Mouse (Mus musculus) ZHBTc4 (cell line): ENCODE results near the gene Plcb4.
"Not testable (repeated sequence)": the region's sequence is repeated elsewhere in the genome, so short reads cannot be mapped to it uniquely, and the experiment has no call there.

Experiments used
- DNase-seq: peaks from one replicate; pipeline ENCODE4 v3.0.0-alpha.2; 2011; ENCODE audit warnings: low read depth, low spot score

The Plcb4 gene

DNA sequence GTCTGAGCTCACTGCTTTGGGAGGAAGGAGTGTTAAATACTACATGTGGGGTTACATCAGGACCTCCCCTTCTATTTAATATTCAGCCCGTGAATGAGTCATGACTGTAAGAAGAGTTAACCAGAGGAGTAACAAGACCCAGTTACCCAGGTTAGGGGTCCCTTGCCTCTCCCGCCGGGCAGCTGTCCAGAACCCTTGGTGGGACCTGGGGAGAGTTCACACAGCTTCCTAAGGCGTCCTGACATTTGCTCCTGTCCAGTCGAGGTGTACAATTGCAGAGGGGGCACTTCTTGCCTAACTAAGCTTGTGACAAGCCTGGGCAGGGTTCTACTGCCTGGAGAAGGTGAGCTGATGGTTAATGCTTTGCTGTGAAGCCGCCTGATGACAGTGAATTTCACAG lies 54.1 kb downstream of the Plcb4 start:
- DNase-seq, result no peak

GRCm38 (mm10) chr2:135716180-135716579 lies 57.4 kb downstream of the Plcb4 start:
- no peak for DNase-seq

DNA sequence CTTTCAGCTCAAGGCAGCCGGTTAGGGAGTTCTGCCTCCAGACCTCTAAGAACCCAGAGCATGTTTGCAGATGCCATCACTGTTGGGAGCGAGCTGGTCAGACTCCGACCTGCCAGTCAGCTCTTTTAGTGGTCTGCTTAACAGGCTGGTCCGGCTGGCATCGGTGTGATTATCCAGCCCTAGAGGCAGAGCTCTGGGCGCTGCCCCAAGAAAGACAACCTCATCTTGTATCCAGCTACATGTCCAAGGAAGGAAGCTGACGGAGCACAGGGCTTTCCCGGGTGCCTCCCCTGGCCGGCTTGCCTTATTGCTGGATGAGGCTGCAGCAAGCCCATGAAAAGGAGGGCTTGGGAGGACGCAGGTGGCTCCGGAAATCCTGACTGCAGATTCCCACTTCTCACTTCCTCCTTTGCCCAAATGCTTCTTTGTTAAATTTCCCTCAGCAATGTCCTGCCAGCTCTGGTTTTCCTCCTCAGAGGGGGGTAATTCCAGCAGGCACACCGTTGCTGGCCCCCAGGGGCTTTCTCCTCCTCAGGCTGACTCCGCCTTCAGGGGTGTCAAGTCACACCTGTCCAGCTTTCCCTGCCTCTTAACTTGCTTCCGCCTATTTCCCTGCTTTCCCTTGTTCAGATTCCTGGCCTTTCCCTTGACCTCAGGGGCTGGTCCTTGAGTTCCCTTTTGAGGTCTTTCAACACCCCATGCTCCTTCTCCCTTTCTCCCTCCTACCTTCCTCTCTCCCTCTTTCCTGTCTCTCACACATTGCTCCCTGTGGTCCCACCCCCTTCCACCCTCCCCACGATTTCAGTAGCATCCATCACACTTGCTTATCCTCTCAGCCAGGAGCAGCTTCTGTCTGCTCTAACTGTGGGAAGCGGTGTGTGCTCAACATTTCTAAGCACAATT lies 58.7 kb downstream of the Plcb4 start:
- DNase-seq, result peak; percentile 61

DNA sequence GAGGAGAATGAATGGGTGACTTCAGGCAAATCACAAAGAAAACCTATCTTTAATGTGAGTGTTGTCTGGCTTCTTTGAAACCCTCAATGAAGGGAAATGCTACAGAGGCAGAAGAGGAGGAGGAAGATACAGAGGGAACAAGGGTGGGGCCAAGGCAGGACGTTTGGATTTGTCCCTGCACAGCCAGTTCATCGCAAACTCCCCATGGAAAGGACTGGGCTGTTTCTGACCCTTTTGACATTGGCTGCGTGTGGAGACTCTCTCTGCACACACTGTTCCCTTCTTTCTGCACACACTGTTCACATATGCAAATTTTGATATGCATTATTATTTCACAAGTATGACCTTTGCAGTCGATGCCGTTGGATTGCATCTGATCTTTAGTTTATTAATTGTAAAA lies 63.3 kb downstream of the Plcb4 start:
- no peak for DNase-seq

DNA sequence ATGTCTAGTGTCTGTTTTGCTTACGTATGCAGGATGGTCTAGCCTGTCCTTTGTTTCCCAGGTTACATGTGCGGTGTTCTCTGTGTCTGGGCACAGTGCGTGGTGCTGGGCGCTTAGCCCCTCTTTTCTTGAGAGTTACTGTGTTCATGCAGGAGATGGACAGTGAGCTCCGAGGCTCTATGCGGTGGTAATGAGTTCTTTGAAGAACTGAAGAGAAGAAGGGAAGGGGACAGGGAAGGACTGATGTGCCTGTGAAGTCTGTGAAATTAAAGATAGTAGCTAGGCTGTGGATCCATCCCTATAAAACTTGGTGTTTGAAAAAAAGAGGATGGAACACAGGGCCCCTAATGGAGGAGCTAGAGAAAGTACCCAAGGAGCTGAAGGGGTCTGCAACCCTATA lies 64.6 kb downstream of the Plcb4 start:
- no peak for DNase-seq

- no peak for DNase-seq
Measured at GRCm38 (mm10) chr2:135724489-135724888, 65.7 kb downstream of the Plcb4 start.

GRCm38 (mm10) chr2:135725362-135725761 lies 66.6 kb downstream of the Plcb4 start:
- no peak for DNase-seq

DNA sequence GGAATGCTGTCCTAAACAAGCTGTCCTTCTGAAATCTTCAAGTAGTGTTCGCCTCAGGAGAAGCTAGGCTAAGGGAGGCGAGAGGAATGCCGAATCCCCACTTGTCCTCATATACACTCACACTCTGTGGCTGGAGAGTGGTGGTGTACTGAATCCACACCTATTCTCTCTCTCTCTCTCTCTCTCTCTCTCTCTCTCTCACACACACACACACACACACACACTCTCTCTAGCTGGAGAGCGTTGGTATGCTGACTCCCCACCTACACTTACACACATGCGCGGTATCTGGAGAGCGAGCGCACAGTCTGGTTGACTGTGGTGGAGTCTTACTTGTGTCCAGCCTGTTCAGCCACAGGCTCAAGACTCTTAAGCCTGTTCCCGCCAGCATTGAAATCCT lies 68.3 kb downstream of the Plcb4 start:
- DNase-seq, result no peak

- no peak for DNase-seq
Measured at GRCm38 (mm10) chr2:135727925-135728324, 69.1 kb downstream of the Plcb4 start.

DNA sequence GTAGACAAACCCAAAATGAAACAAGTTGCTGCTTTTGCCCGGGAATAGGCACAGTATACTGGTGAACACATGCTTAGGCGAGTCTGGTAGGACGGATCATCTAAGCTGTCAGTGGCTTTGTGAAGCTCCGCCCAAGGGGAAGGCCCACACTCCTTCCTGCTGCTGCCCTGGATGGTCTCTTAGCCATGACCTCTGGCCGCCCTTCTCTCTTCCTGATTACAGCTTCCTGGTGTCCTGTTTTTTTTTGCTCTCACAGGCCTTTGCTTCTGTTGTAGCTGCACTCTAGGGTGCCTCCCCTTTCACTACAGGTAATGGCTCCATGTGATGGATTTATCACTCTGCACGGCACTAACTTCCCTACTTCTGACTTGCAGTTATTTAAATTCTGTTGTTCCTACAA lies 72.8 kb downstream of the Plcb4 start:
- peak; percentile 79 for DNase-seq

- DNase-seq, result no peak
Measured at GRCm38 (mm10) chr2:135732651-135733050, 73.8 kb downstream of the Plcb4 start.

DNA sequence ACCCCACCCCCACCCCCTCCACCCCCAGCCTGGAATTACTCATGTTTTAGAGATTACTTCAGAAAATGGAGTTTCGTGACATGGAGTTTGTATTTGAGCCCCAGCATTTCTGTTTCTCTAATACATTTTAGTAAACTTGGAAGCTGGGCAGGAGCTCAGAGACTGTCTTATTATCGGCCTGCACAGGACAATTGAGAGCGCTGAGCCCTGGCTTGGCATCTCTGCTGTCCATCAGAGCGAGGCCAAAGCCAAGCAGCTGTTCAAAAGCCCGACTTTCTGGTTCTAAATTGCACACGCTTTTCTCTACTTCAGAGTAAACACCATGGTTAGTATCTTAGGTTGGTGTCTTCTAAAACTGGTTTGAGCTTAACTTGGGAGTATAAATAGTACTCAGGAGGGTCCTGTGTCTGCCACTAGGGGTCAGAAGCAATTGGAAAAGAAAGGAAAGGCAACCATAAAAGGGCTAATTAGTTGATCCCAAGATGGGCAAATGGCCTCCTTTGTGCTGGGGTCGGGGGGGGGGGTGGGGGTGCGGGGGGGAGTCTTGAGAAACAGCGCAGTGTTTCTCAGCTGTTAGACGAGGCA lies 75.2 kb downstream of the Plcb4 start:
- peak; percentile 48 for DNase-seq

DNA sequence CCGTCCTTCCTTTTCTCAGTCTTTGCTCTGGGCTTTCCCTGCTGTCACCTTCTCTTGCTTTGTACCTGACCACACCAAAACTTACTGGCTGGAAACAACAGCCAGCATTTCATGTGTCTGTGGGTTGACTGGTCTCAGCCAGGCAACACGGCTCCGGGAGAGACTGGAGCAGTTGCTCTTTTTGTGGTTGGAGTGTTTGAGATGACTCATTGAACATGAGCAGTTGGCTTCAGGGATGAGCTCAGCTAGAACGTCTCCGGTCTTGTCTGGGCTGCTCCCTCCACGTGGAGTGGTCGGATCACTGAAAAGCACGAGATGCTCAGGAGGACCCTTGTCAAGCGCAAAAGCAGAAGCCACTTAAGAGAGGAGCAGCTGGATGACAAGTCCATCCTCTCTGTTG lies 78.7 kb downstream of the Plcb4 start:
- DNase-seq, result no peak

DNA sequence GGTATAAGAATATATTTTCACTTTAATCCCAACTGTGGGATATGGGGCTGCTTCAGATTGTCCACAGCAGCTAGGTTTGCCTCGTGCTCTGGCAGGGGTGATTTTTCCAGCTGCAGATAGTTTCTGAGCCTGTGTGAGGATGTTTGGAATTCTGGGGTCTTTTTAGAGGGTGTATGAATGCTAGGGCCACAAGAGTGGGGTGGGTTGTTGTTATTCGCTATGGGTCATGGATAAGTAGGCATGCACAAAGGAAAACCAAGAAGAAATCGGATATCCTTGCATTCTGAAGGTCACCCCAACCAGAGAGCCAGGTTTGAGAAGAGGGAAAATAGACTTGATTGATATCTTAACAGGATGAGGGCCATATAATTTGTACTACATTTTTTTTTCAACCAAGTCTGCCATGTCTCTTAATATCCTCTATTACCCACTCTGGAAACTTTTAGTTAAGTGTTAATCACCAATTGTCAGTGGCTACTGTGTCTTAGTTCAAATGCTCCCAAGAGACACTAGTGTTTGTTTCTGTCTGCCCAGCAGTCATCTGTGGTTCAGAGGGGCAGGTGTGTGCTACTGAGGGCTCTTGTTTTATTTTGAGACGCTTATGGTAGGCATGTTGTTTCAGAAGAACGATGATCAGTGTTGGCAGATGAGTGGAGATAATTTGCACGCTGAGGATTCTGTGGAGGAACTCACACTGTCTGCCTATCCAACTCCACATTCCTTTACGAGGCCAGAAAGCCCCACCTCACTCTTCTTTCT lies 79.4 kb downstream of the Plcb4 start:
- not testable (repeated sequence) for DNase-seq

DNA sequence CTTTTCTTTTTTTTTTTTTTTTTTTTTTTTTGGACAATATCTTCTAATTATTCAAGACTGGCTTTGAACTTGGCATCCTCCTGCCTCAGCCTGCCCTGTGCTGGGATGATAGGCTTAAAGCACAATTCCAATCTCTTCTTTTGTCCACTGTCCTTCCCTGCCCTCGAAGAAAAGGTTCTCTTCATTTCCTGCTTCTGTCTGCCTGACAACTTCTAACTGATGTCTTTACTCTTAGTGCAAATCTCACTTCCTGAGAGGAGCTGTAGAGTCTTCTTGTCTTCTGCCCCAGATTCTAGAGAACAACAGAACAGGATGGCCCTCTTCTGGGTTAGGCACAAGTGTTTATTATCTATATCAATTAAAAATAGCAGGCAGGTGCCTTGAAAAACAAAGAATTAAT lies 80.1 kb downstream of the Plcb4 start:
- no peak for DNase-seq

- no peak for DNase-seq
Measured at GRCm38 (mm10) chr2:135742954-135743700, 84.3 kb downstream of the Plcb4 start.

DNA sequence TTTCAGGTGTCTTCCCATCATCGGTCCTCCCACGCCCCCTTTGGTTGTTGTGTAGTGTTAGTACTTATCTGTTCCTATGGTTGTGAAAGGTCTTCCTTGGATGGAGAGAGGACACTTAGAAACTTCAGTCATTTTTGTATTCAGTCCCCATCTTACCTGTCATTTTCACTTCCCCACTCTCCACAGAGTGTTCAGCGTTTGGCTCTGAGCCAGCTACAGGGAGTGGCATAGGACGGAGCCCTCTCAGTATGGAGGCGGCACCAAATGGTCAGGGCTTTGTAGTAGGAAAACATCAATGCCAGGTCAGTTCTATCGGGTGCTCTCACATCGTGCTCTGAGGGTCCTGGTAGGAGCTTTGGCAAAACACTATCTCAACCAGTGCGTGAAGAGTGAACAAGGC lies 85.9 kb downstream of the Plcb4 start:
- DNase-seq, result no peak

GRCm38 (mm10) chr2:135745126-135745525 lies 86.3 kb downstream of the Plcb4 start:
- DNase-seq, result no peak

DNA sequence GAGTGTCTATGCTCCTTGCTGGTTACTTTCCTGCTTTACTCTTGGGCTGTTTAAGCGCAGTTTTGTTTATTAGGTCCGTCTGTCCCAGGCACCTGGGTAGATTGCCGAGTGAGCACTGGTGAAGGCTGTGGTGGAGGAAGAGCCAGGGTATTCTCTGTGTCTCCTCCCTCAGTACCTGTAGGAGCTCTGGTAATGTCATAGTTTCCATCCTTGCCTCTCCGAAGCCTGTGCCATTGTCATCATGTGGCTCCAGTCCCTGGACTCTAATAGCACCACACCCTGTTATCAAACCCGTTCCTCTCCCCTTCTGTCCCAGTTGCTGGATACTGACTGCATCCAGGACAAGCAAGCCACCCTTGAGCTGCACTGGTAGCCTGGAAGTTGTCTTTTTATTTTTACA lies 89.6 kb downstream of the Plcb4 start:
- no peak for DNase-seq

DNA sequence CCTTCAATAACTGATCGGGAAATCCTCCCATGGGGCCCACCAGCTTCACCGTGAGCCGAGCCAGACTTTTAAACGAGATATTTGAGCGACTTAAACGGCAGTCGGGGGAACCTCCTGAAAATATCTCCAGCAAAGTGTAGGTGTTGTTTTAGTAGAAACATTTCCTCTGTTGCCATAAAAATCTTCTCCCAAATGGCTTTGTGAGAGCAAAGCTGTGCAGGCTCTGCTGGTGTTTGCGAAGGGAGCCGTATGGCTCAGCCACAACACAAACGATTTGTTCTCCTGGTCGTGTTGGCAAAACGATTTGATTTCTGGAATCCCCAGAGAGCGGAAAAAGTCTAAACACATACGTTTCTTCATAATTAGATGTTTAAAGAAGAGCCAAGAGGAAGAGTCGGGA lies 90.8 kb downstream of the Plcb4 start:
- DNase-seq, result no peak

DNA sequence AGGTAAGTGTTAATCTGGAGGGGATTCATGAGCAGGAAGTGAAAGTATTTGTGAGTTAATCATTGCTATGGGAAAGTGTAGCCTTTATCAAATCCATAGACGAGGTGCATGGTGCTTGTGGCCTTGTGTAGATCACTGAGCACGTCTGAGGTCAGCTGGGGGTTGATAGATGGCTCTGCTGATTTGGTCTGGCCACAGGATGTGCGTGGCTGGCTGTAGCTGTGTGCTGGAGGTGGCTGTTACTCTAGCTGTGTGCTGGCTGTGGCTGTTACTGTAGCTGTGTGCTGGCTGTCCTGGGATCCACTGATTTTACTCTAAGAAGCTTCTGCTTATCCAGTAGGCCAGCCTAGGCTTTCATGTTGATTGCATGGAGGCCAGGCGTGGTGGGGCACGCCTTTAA lies 91.9 kb downstream of the Plcb4 start:
- DNase-seq, result no peak

- DNase-seq, result no peak
Measured at GRCm38 (mm10) chr2:135755792-135756191, 97.0 kb downstream of the Plcb4 start.
